Mouse (Mus musculus): ENCODE results near the gene B3glct. TPM values are rescaled to one million over a fixed set of nuclear protein-coding genes. Genes with fewer than 3 reads are reported as not detected.

The B3glct gene
- polyA plus RNA-seq, 1 experiment: 4.6 TPM

DNA sequence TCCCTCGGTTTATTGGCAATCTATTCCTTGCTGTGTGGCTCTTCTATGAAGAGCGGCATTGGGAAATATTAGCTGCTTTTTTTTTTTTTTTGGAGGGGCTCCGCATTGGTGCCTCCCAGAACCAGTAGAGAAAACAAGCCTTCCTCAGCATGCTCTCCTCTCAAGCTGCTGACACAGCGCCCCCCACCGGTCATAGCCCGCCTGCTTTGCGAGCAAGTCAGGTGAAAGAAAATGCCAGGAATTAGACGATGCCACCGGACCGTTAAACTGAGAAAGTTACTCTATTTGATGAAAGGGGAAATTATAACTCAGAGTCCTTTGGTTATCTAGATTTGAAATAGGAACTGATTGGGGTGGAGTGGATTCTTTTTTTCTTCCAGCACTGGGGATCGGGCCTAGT is 14.5 kb downstream of the B3glct start:
- no peak overlapping the region for H3ac ChIP-seq (ENCODE audit: control insufficient read depth, insufficient read length)
- H3K27me3 ChIP-seq (ENCODE audit: control insufficient read depth, insufficient read depth, insufficient read length): no peaks in the 10 kb centered on the region
- H3K4me2 ChIP-seq (ENCODE audit: low read depth): no peak overlapping the region

DNA sequence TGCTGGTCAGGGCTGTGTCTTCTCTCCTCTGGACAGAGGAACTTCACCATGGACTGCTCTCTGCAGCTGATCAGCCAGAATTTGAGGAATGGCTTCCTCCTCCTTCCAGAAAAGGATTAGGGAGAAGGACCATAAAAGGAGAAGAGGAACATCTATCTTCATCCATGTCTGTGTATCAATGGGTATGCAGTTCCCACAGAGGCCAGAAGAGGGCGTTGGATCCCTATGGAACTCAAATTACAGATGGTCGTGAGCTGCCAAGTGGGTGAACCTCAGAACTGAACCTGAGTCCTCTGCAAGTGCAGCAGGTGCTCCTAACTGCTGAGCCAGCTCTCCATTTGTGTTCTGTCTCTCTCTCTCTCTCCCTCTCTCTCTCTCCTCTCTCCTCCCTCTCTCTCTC is 15.2 kb downstream of the B3glct start:
- Histone ChIP-seq H3K4me2 (ENCODE audit: low read depth) (no peak overlapping the region), H3ac (ENCODE audit: control insufficient read depth, insufficient read length) (no peak overlapping the region), H3K27me3 (ENCODE audit: control insufficient read depth, insufficient read depth, insufficient read length) (no peaks in the 10 kb centered on the region), H3K79me2 (ENCODE audit: control insufficient read depth, insufficient read depth) (no peaks in the 10 kb centered on the region), H3K36me3 (ENCODE audit: control insufficient read depth, insufficient read depth) (no peaks in the 10 kb centered on the region), H3K4me3 (no peak overlapping the region)
- TF ChIP-seq MYOD1 (IDR thresholded peaks at IDR 0.05; ENCODE audit: control insufficient read depth in 1 of 3, insufficient read length in 2 of 3, low read depth in 2 of 3): no peak
- no peak for TF ChIP-seq MAX (IDR thresholded peaks at IDR 0.05; ENCODE audit: low read depth)
- TF ChIP-seq REST (IDR thresholded peaks at IDR 0.05; ENCODE audit: insufficient read depth, insufficient read length): no peak
- TF ChIP-seq SRF (IDR thresholded peaks at IDR 0.05; ENCODE audit: control insufficient read depth, insufficient read length, low read depth): no peak
- no peak for TF ChIP-seq E2F4 (IDR thresholded peaks at IDR 0.05; ENCODE audit: insufficient read depth)
- TF ChIP-seq TCF12 (IDR thresholded peaks at IDR 0.05; ENCODE audit: insufficient read depth, poor library complexity, severe bottlenecking): no peak
- no peak for TF ChIP-seq TCF3 (IDR thresholded peaks at IDR 0.05; ENCODE audit: insufficient read length, low read depth)
- no peak for TF ChIP-seq MYOG (IDR thresholded peaks at IDR 0.05; ENCODE audit: control insufficient read depth in 1 of 3, insufficient read depth in 1 of 3, insufficient read length in 2 of 3, low read depth in 2 of 3)
- TF ChIP-seq CEBPB (IDR thresholded peaks at IDR 0.05; ENCODE audit: insufficient read depth, poor library complexity, severe bottlenecking): no peak
- TF ChIP-seq POLR2AphosphoS2 (IDR thresholded peaks at IDR 0.05; ENCODE audit: insufficient read length, low read depth): no peak
- no peak for TF ChIP-seq USF1 (IDR thresholded peaks at IDR 0.05; ENCODE audit: low read depth)
- no peak for TF ChIP-seq POLR2A (IDR thresholded peaks at IDR 0.05; ENCODE audit: insufficient read length, low read depth)

More for the DNA sequence above, 14.5 kb downstream of the B3glct start:
- Histone ChIP-seq H3K4me3 (no peak overlapping the region), H3K79me2 (ENCODE audit: control insufficient read depth, insufficient read depth) (no peaks in the 10 kb centered on the region), H3K36me3 (ENCODE audit: control insufficient read depth, insufficient read depth) (no peaks in the 10 kb centered on the region)
- TF ChIP-seq SRF (IDR thresholded peaks at IDR 0.05; ENCODE audit: control insufficient read depth, insufficient read length, low read depth) (no peak), CEBPB (IDR thresholded peaks at IDR 0.05; ENCODE audit: insufficient read depth, poor library complexity, severe bottlenecking) (no peak), MYOG (IDR thresholded peaks at IDR 0.05; ENCODE audit: control insufficient read depth in 1 of 3, insufficient read depth in 1 of 3, insufficient read length in 2 of 3, low read depth in 2 of 3) (no peak), USF1 (IDR thresholded peaks at IDR 0.05; ENCODE audit: low read depth) (no peak), TCF12 (IDR thresholded peaks at IDR 0.05; ENCODE audit: insufficient read depth, poor library complexity, severe bottlenecking) (no peak), POLR2AphosphoS2 (IDR thresholded peaks at IDR 0.05; ENCODE audit: insufficient read length, low read depth) (no peak), REST (IDR thresholded peaks at IDR 0.05; ENCODE audit: insufficient read depth, insufficient read length) (no peak), MYOD1 (IDR thresholded peaks at IDR 0.05; ENCODE audit: control insufficient read depth in 1 of 3, insufficient read length in 2 of 3, low read depth in 2 of 3) (no peak), E2F4 (IDR thresholded peaks at IDR 0.05; ENCODE audit: insufficient read depth) (no peak), MAX (IDR thresholded peaks at IDR 0.05; ENCODE audit: low read depth) (no peak), TCF3 (IDR thresholded peaks at IDR 0.05; ENCODE audit: insufficient read length, low read depth) (no peak), POLR2A (IDR thresholded peaks at IDR 0.05; ENCODE audit: insufficient read length, low read depth) (no peak)

DNA sequence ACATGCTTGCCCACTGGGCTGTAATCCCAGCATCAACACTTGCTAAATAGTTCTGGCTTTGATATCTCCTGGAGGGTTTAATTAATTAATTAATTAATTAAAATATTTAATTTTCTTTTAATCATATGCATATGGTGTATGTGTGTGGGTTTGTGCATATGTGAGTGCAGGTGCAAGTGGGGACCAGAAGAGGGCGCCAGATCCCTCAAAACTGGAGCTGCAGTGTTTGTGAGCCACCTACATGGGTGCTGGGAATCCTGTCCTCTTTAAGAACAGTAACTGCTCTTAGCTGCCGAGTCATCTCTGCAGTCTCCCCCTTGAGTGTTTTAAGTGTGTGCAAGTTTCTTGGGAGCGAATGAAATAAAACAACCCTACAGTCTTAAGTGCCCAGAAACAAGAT is 15.9 kb downstream of the B3glct start:
- Histone ChIP-seq H3ac (ENCODE audit: control insufficient read depth, insufficient read length) (no peak overlapping the region), H3K27me3 (ENCODE audit: control insufficient read depth, insufficient read depth, insufficient read length) (no peaks in the 10 kb centered on the region), H3K4me3 (no peak overlapping the region), H3K4me2 (ENCODE audit: low read depth) (no peak overlapping the region), H3K36me3 (ENCODE audit: control insufficient read depth, insufficient read depth) (no peaks in the 10 kb centered on the region), H3K79me2 (ENCODE audit: control insufficient read depth, insufficient read depth) (no peaks in the 10 kb centered on the region)
- TF ChIP-seq SRF (IDR thresholded peaks at IDR 0.05; ENCODE audit: control insufficient read depth, insufficient read length, low read depth) (no peak), USF1 (IDR thresholded peaks at IDR 0.05; ENCODE audit: low read depth) (no peak), E2F4 (IDR thresholded peaks at IDR 0.05; ENCODE audit: insufficient read depth) (no peak), REST (IDR thresholded peaks at IDR 0.05; ENCODE audit: insufficient read depth, insufficient read length) (no peak), MYOG (IDR thresholded peaks at IDR 0.05; ENCODE audit: control insufficient read depth in 1 of 3, insufficient read depth in 1 of 3, insufficient read length in 2 of 3, low read depth in 2 of 3) (no peak), MYOD1 (IDR thresholded peaks at IDR 0.05; ENCODE audit: control insufficient read depth in 1 of 3, insufficient read length in 2 of 3, low read depth in 2 of 3) (no peak), TCF3 (IDR thresholded peaks at IDR 0.05; ENCODE audit: insufficient read length, low read depth) (no peak), POLR2AphosphoS2 (IDR thresholded peaks at IDR 0.05; ENCODE audit: insufficient read length, low read depth) (no peak)

DNA sequence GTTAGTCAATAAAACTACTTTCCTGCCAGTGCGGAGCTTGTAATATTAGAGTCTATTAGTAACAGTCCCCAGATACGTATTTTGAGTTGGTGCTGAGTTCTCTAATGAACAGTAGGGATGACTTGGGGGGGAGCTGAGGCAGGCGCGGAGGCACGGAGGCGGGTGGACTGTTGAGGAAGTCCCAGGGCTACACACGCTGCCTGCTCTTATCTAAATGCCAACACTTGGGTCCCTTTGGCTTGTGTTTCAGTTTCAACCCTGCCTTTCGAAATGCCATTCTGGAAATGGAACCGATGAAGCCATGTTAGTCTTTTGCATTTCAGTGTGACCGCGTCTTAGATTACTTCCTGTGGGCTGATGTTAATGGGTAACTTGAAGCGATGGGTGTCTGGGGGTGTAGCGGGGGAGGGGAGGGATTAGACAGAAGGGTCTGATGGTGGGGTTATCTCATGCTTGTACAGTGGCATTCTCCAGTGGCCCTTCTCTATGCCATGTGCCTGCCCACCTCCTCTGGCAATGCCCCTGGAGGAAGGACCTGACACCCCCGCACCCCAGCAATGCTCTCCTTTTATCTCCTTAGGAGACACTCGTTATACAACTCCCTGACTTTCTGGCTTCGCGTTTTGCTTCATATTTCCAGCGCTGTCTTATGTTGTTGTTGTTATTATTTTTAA is 17.2 kb downstream of the B3glct start:
- no peaks in the 10 kb centered on the region for H3K79me2 ChIP-seq (ENCODE audit: control insufficient read depth, insufficient read depth)
- no peak for TF ChIP-seq TCF12 (IDR thresholded peaks at IDR 0.05; ENCODE audit: insufficient read depth, poor library complexity, severe bottlenecking)
- no peak for TF ChIP-seq POLR2AphosphoS2 (IDR thresholded peaks at IDR 0.05; ENCODE audit: insufficient read length, low read depth)
- TF ChIP-seq E2F4 (IDR thresholded peaks at IDR 0.05; ENCODE audit: insufficient read depth): no peak
- TF ChIP-seq POLR2A (IDR thresholded peaks at IDR 0.05; ENCODE audit: insufficient read length, low read depth): no peak
- TF ChIP-seq MYOG (IDR thresholded peaks at IDR 0.05; ENCODE audit: control insufficient read depth in 1 of 3, insufficient read depth in 1 of 3, insufficient read length in 2 of 3, low read depth in 2 of 3): no peak
- no peak for TF ChIP-seq CEBPB (IDR thresholded peaks at IDR 0.05; ENCODE audit: insufficient read depth, poor library complexity, severe bottlenecking)
- TF ChIP-seq SRF (IDR thresholded peaks at IDR 0.05; ENCODE audit: control insufficient read depth, insufficient read length, low read depth): no peak
- no peak for TF ChIP-seq REST (IDR thresholded peaks at IDR 0.05; ENCODE audit: insufficient read depth, insufficient read length)
- no peak for TF ChIP-seq MAX (IDR thresholded peaks at IDR 0.05; ENCODE audit: low read depth)
- TF ChIP-seq USF1 (IDR thresholded peaks at IDR 0.05; ENCODE audit: low read depth): no peak
- TF ChIP-seq MYOD1 (IDR thresholded peaks at IDR 0.05; ENCODE audit: control insufficient read depth in 1 of 3, insufficient read length in 2 of 3, low read depth in 2 of 3): no peak
- TF ChIP-seq TCF3 (IDR thresholded peaks at IDR 0.05; ENCODE audit: insufficient read length, low read depth): no peak
- no peak overlapping the region for H3ac ChIP-seq (ENCODE audit: control insufficient read depth, insufficient read length)
- no peak overlapping the region for H3K4me3 ChIP-seq
- H3K27me3 ChIP-seq (ENCODE audit: control insufficient read depth, insufficient read depth, insufficient read length): no peaks in the 10 kb centered on the region
- H3K36me3 ChIP-seq (ENCODE audit: control insufficient read depth, insufficient read depth): no peaks in the 10 kb centered on the region
- no peak overlapping the region for H3K4me2 ChIP-seq (ENCODE audit: low read depth)

Measured in myocyte (in vitro differentiated cells).